Mouse (Mus musculus) kidney, postnatal 0 days (tissue): ENCODE data around the gene Strn. TPM values are rescaled to one million over a fixed set of nuclear protein-coding genes. Genes with fewer than 3 reads are reported as not detected.

Experiments
- ATAC-seq: fragments of 200-750 bp; cut with Nextera tagmentation; replicated peaks from 2 replicates; pipeline ENCODE4 v1.8.0; 2017; ENCODE audit warnings: low read depth, moderate number of reproducible peaks, moderate TSS enrichment, moderate library complexity; ENCODE audit not compliant: low FRiP score
- DNase-seq: peaks from one replicate; pipeline ENCODE4 v3.0.0-alpha.2; 2016; ENCODE audit warnings: low spot score
- H3K27ac ChIP-seq: fragments of 300-500 bp; sonication (generic); 2 replicates; pipeline ENCODE4 v1.5.1; 2014; ENCODE audit warnings: mild to moderate bottlenecking
- H3K27me3 ChIP-seq: fragments of 300-500 bp; sonication (generic); 2 replicates; pipeline ENCODE4 v1.6.1; 2014; ENCODE audit warnings: low read length, mixed read lengths; ENCODE audit not compliant: insufficient read depth
- H3K36me3 ChIP-seq: fragments of 300-500 bp; sonication (generic); 2 replicates; pipeline ENCODE4 v1.6.1; 2014; ENCODE audit warnings: low read length, mixed read lengths; ENCODE audit not compliant: insufficient read depth
- H3K4me1 ChIP-seq: fragments of 300-500 bp; sonication (generic); replicated peaks from 2 replicates; pipeline ENCODE4 v1.6.1; 2014; ENCODE audit warnings: antibody characterized with exemption, low read length, mixed read lengths; ENCODE audit not compliant: insufficient read depth
- H3K4me2 ChIP-seq: fragments of 300-500 bp; sonication (generic); 2 replicates; pipeline ENCODE4 v1.6.1; 2014; ENCODE audit warnings: mild to moderate bottlenecking, low read length, moderate library complexity, mixed read lengths
- H3K4me3 ChIP-seq: fragments of 300-500 bp; sonication (generic); replicated peaks from 2 replicates; pipeline ENCODE4 v1.5.1; 2014; ENCODE audit warnings: low read depth, low read length
- H3K9ac ChIP-seq: fragments of 300-500 bp; sonication (generic); 2 replicates; pipeline ENCODE4 v1.6.1; 2014; ENCODE audit warnings: low read depth, low read length
- H3K9me3 ChIP-seq: fragments of 300-500 bp; sonication (generic); replicated peaks from 2 replicates; pipeline ENCODE4 v1.6.1; 2016; ENCODE audit warnings: low read length, inconsistent platforms, mixed read lengths
- CTCF ChIP-seq: IDR thresholded peaks from 2 replicates; pipeline ENCODE4 v1.5.1; 2016; ENCODE audit warnings: antibody characterized with exemption, low read depth, mild to moderate bottlenecking, moderate library complexity
- WGBS: fragments of 180-500 bp; shearing (Covaris S2); extraction: QIAGEN DNeasy Blood & Tissue Kit; methylation state at CpG from one replicate; pipeline ENCODE4 v1.1.7; 2014; 5-methylcytosine and 5-hydroxymethylcytosine counted together
- polyA plus RNA-seq: library from polyadenylated mRNA; unstranded; fragments of >200 nt; fragmentation: Nextera tagmentation; extraction: Ambion mirVana; gene quantifications from 2 replicates; pipeline ENCODE4 v1.2.1, GENCODE M21; 2015

Strn gene
- polyA plus RNA-seq, 1 experiment from 2014 or later = 3.5 TPM

- H3K4me3 ChIP-seq = no peak overlapping the region
- no peak for ATAC-seq
- H3K36me3 ChIP-seq = no peaks in the 10 kb centered on the region
- no peak overlapping the region for H3K9ac ChIP-seq
- peak; percentile 54 for DNase-seq
- H3K9me3 ChIP-seq = no peaks in the 10 kb centered on the region
- H3K4me1 ChIP-seq = 0 out of 2 replicates have a peak, but pooled peaks cover 4% of the 10 kb centered on the region
- 46% methylated on average over 2 of the region's 2 CpGs for WGBS
- TF ChIP-seq CTCF = no peak
- no peaks in the 10 kb centered on the region for H3K27me3 ChIP-seq
- no peak overlapping the region for H3K27ac ChIP-seq
- no peak overlapping the region for H3K4me2 ChIP-seq
Observed at GRCm38 (mm10) chr17:78737771-78738170, 775 bp upstream of the Strn start.

GRCm38 (mm10) chr17:78736473-78736988 is 465 bp downstream of the Strn start:
- Histone ChIP-seq H3K4me3 (peak overlapping the region; percentile 93), H3K27ac (peak overlapping the region; percentile 92), H3K36me3 (no peaks in the 10 kb centered on the region), H3K4me1 (0 out of 2 replicates have a peak, but pooled peaks cover 7% of the 10 kb centered on the region), H3K9me3 (no peaks in the 10 kb centered on the region), H3K27me3 (no peaks in the 10 kb centered on the region), H3K9ac (peak overlapping the region; percentile 93), H3K4me2 (peak overlapping the region; percentile 85)
- DNase-seq (peak; percentile 98), ATAC-seq (peak; percentile 100)
- no peak for TF ChIP-seq CTCF
- under 1% methylated on average over 51 of the region's 60 CpGs for WGBS

GRCm38 (mm10) chr17:78735731-78736472 is 1.1 kb downstream of the Strn start:
- Histone ChIP-seq H3K4me2 (peak overlapping the region; percentile 85), H3K36me3 (no peaks in the 10 kb centered on the region), H3K9ac (peak overlapping the region; percentile 93), H3K4me1 (0 out of 2 replicates have a peak, but pooled peaks cover 7% of the 10 kb centered on the region), H3K9me3 (no peaks in the 10 kb centered on the region), H3K4me3 (peak overlapping the region; percentile 93), H3K27ac (peak overlapping the region; percentile 92), H3K27me3 (no peaks in the 10 kb centered on the region)
- ATAC-seq = peak; percentile 83
- TF ChIP-seq CTCF = no peak
- WGBS = under 1% methylated on average over 27 of the region's 39 CpGs
- DNase-seq = peak; percentile 70

- Histone ChIP-seq H3K4me3 (no peak overlapping the region), H3K9ac (no peak overlapping the region), H3K27me3 (no peaks in the 10 kb centered on the region), H3K4me2 (peak overlapping the region; percentile 85), H3K4me1 (0 out of 2 replicates have a peak, but pooled peaks cover 7% of the 10 kb centered on the region), H3K9me3 (no peaks in the 10 kb centered on the region), H3K36me3 (no peaks in the 10 kb centered on the region), H3K27ac (no peak overlapping the region)
- DNase-seq (no peak), ATAC-seq (no peak)
- TF ChIP-seq CTCF = no peak
- 69% methylated on average over 10 of the region's 10 CpGs for WGBS
Observed at GRCm38 (mm10) chr17:78734806-78735205, 2.2 kb downstream of the Strn start.

- H3K9ac ChIP-seq = no peak overlapping the region
- no peak overlapping the region for H3K4me3 ChIP-seq
- no peaks in the 10 kb centered on the region for H3K36me3 ChIP-seq
- TF ChIP-seq CTCF = no peak
- no peak overlapping the region for H3K27ac ChIP-seq
- 59% methylated on average over 1 of the region's 1 CpGs for WGBS
- no peaks in the 10 kb centered on the region for H3K27me3 ChIP-seq
- DNase-seq = no peak
- no peak for ATAC-seq
- 0 out of 2 replicates have a peak, but pooled peaks cover 7% of the 10 kb centered on the region for H3K4me1 ChIP-seq
- H3K4me2 ChIP-seq = no peak overlapping the region
- no peaks in the 10 kb centered on the region for H3K9me3 ChIP-seq
Observed at GRCm38 (mm10) chr17:78732056-78732455, 4.9 kb downstream of the Strn start.

- H3K27ac ChIP-seq = no peak overlapping the region
- 0 out of 2 replicates have a peak, but pooled peaks cover 2% of the 10 kb centered on the region for H3K4me1 ChIP-seq
- no peaks in the 10 kb centered on the region for H3K27me3 ChIP-seq
- H3K9ac ChIP-seq = no peak overlapping the region
- no peak for TF ChIP-seq CTCF
- no peak overlapping the region for H3K4me3 ChIP-seq
- DNase-seq (peak; percentile 62), ATAC-seq (peak; percentile 52; the same call in 1 of the 2 replicates)
- peak overlapping the region; percentile 11; the same call in 1 of the 2 replicates for H3K4me2 ChIP-seq
- 58% methylated on average over 14 of the region's 14 CpGs for WGBS
- no peaks in the 10 kb centered on the region for H3K9me3 ChIP-seq
- no peaks in the 10 kb centered on the region for H3K36me3 ChIP-seq
Observed at GRCm38 (mm10) chr17:78726746-78727449, 10.1 kb downstream of the Strn start.
